Mouse (Mus musculus) CD4-positive, CD25-positive, alpha-beta regulatory T cell (primary cell): ENCODE results near the gene Trp73. TPM values are rescaled to one million over a fixed set of nuclear protein-coding genes. Genes with fewer than 3 reads are reported as not detected.

Experiments used
- polyA plus RNA-seq: library from polyadenylated mRNA; unstranded; fragments of 100-300 nt; shearing (Covaris generic); gene quantifications from one replicate; pipeline ENCODE4 v1.2.1, GENCODE M21; 2017

Gene Trp73
- not detected for polyA plus RNA-seq

DNA sequence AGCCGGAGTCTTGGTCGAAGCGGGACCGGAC is at the start of gene Trp73:
Gene Trp73 (minus strand): TSS at position 27 of the 31 bp plus-strand sequence.

DNA sequence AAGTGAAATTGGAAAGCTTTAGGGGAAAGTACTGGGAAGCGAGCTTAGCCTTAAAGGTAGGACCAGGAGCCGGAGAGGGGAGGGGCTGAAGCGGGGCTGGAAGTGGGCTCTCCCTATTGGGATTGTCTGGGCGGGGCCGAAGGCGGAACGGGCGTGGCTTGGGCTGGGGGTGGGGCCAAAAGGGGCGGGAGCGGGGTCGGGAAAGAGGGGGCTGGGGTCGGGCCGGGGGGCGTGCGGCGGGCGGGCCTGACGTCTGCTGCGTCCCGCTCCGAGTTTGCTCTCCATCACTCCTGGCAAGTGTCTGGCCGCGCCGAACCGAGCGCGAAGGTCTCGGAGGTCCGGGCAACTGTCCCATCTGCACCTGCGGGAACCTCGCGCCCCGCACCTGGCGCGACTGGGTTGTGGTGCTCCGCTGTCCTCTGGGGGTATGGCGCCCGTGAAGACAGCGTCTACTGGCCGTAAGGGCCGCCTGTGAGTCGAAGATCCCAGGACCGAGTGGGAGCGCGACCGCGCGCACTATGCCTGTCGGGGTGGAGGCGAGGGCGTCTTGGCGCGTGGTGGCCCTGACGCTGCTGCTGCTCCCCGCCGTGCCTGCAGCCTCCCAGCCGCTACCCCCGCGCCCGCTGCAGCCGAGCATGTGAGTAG is 30.6 kb upstream of the Trp73 start, which contains the start of gene Megf6:
Gene Megf6 (plus strand): TSS at position 225 of the 645 bp plus-strand sequence.

DNA sequence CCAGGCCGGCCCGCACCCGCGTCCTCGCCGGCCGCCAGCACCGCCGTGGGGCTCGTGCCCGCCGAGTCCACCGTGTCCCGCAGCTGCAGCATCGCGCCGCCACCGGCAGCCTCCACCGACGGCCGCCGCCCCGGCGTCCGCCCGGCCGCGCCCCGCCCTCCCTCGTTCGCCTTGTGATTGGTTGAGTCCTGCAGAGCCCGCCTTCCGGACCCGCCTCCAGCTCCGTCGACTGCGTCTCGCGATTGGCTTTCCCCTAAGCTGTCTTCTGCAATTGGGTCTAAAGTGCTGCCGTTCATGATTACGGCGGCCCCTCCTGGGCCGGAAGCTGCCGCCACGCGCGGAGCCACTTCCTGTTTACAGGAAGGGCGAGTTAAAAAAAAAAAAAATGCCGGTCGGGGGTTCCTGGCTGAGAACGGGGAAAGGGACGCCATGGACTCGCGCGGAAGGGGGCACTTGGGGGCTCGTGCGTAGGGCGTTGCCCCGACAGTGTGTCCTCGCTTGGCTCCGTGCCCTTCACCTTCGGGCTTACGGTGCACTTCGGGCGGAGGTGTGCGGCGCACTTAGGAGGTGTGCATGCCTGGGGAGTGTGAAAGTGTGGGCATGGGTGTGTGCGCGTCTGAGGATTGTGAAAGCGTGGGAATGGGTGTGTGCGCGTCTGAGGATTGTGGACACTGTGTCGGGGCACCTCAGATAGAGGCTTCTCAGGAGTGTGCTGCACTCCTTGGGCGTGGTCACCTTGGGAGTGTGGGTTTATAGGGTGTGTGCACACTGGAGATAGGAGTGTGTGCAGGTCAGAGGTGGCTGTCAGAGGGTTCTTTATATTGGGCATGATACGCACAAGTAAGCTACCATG is 20.8 kb upstream of the Trp73 start, which contains the start of gene Tprgl:
Gene Tprgl (minus strand): TSS at position 129 of the 853 bp plus-strand sequence.

DNA sequence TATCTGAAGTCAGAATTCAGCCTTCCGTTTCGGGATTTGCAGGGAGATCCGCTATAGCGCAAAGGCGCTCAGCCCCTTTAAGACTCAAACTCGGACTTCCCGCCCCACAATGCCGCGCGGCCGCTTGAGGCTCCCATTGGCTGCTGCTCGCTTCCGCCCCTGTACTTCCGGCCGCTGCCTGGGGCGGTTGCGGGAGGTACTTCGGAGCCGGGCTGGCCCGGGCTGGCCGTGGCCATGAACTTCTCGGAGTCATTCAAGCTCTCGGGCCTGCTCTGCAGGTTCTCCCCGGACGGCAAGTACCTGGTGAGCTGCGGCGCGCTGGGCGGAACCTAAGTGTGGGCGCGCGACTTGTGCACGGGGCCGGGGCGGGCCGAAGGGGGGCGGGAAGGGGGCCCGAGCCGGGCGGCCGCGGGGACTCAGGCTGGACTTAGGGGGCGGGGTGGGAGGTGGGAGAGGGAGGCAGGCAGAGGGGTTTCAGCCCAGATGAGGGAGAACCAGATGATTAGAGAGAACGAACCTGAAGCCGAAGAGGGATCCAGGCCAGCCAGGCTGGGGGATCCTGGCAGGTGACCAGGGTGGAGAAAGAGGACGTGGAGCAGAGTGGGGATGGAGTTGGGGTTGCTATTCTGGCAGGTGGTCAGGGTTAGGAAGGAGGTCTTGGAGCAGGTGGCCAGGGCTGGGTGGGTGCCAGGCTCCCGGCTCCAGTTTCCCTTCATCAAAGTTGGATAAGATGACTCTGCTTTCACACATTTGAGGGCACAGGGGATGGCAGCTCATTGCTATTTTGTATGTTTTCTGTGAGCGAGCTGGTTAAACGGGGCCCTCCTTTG is 2.4 kb upstream of the Trp73 start, which contains the start of gene Wrap73:
Gene Wrap73 (plus strand): TSS at position 162 of the 830 bp plus-strand sequence.

DNA sequence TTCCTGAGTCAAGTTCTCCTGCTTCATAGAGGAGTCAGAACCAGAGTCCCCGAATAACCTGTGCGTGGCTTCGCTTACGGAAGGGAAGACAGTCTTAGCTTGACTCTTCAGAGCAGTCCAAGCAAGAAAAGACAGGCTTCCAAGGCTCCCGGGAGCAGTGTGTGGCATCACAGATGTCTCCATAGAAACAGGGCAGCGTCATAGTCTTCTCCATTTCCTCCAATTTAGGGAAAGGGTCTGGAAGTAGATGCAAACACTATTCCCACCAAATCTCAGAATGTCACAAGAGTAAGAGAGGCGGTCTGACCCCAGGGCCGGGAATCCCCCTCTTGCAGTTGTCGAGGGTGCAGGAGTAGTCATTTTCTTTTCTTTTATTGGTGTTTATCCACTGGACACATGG is 97.4 kb downstream of the Trp73 start, which contains the start of gene Ccdc27:
Gene Ccdc27 (minus strand): TSS at position 101 of the 400 bp plus-strand sequence.

DNA sequence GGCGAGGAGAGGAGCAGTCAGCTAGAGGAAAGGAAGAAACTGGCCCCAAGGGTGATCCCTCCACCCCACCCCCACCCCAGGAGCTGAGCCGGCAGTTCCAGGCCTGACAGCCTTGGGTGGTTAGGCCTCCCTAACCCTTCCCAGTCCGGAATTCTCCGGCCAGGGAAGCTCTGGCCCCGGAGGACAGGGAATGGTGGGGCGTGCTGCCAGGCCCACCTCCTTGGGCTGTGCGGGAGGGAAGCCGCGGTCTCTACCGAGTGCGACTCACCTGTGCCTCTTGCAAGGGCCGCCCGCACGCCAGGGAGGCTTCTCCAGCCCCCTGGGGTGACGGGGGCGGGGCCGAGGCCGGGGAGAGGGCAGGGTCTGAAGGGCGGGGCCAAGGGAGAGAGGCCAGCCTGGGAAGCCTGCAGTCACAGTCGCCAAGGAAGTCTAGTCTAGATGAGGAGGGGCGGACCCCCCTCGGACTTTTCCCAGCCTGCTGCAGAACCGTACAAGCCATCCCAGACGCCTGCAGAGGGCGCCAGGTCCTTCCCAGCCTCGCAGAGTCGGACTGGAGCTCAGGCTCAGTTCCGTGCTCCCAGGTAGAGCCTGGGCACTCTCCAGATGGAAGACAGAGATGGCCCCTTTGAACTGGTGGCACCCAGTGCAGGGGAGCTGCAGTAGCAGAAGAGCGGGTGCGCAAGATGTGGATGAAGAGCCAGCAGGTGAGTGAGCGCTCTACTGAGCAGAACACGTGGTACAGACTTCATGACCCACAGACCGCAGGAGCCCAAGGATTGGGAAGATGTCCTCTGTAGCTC is 114.2 kb downstream of the Trp73 start, which contains the start of gene Smim1:
Gene Smim1 (minus strand): TSS at position 590 of the 800 bp plus-strand sequence.

DNA sequence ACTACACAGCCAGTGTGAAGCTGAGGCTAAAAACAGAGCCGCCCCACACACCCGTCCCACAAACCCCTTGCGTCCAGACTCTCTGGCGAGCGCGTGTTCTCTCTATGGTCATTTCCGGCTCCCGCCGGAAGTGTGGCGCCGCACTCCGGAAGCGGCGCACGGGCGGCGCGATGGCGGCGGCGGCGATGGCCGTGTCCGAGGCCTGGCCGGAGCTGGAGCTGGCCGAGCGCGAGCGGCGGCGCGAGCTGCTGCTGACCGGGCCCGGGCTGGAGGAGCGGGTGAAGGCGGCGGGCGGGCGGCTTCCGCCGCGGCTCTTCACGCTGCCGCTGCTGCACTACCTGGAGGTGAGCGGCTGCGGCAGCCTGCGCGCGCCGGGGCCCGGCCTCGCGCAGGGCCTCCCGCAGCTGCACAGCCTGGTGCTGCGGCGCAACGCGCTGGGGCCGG is 128.3 kb downstream of the Trp73 start, which contains the start of gene Lrrc47:
Gene Lrrc47 (plus strand): TSS at position 86 of the 444 bp plus-strand sequence.

Other genes starting within 250 kb of the Trp73 start
- 74.9 TPM for gene A430005L14Rik, start 183.0 kb downstream of the Trp73 start, polyA plus RNA-seq
- gene Dffb, start 165.1 kb downstream of the Trp73 start, polyA plus RNA-seq: 23.0 TPM
- 13.5 TPM for gene Cep104, start 165.0 kb downstream of the Trp73 start, polyA plus RNA-seq
- 57.1 TPM for gene Lrrc47, start 128.5 kb downstream of the Trp73 start, polyA plus RNA-seq
- gene Smim1, start 114.0 kb downstream of the Trp73 start, polyA plus RNA-seq: 0.18 TPM
- gene Ccdc27, start 97.5 kb downstream of the Trp73 start, polyA plus RNA-seq: not detected
- 38.4 TPM for gene Wrap73, start 2.2 kb upstream of the Trp73 start, polyA plus RNA-seq
- gene Tprgl, start 20.5 kb upstream of the Trp73 start, polyA plus RNA-seq: 376 TPM
- 0.38 TPM for gene Megf6, start 30.5 kb upstream of the Trp73 start, polyA plus RNA-seq
- 0.24 TPM for gene Arhgef16, start 161.5 kb upstream of the Trp73 start, polyA plus RNA-seq
- gene B230104I21Rik, start 195.9 kb upstream of the Trp73 start, polyA plus RNA-seq: not detected